Mouse (Mus musculus) liver, embryonic 12.5 days (tissue): ENCODE data around the gene Polr3g. TPM values are rescaled to one million over a fixed set of nuclear protein-coding genes. Genes with fewer than 3 reads are reported as not detected.
"Not testable (repeated sequence)": the region's sequence is repeated elsewhere in the genome, so short reads cannot be mapped to it uniquely, and the experiment has no call there.

Experiments
- ATAC-seq: fragments of 200-750 bp; cut with Nextera tagmentation; 2 replicates; pipeline ENCODE4 v1.8.0; 2017; ENCODE audit warnings: moderate number of reproducible peaks, mild to moderate bottlenecking, moderate library complexity
- H3K27ac ChIP-seq: fragments of 300-500 bp; sonication (generic); 2 replicates; pipeline ENCODE4 v1.5.1; 2016; ENCODE audit warnings: mild to moderate bottlenecking
- H3K27me3 ChIP-seq: fragments of 300-500 bp; sonication (generic); replicated peaks from 2 replicates; pipeline ENCODE4 v1.6.1; 2016; ENCODE audit warnings: mild to moderate bottlenecking, moderate library complexity
- H3K36me3 ChIP-seq: fragments of 300-500 bp; sonication (generic); 2 replicates; pipeline ENCODE4 v1.6.1; 2016; ENCODE audit warnings: mild to moderate bottlenecking, moderate library complexity
- H3K4me1 ChIP-seq: fragments of 300-500 bp; sonication (generic); 2 replicates; pipeline ENCODE4 v1.6.1; 2016
- H3K4me2 ChIP-seq: fragments of 300-500 bp; sonication (generic); 2 replicates; pipeline ENCODE4 v1.6.1; 2016; ENCODE audit warnings: mild to moderate bottlenecking, moderate library complexity
- H3K4me3 ChIP-seq: fragments of 300-500 bp; sonication (generic); 2 replicates; pipeline ENCODE4 v1.5.1; 2016; ENCODE audit warnings: mild to moderate bottlenecking, moderate library complexity
- H3K9ac ChIP-seq: fragments of 300-500 bp; sonication (generic); 2 replicates; pipeline ENCODE4 v1.6.1; 2016; ENCODE audit warnings: mild to moderate bottlenecking, moderate library complexity
- H3K9me3 ChIP-seq: fragments of 300-500 bp; sonication (generic); replicated peaks from 2 replicates; pipeline ENCODE4 v1.6.1; 2016; ENCODE audit warnings: mild to moderate bottlenecking, moderate library complexity
- whole genome bisulfite sequencing: fragments of 180-500 bp; shearing (Covaris S2); methylation state at CpG from one replicate; pipeline ENCODE4 v1.1.7; 2016; ENCODE audit not compliant: insufficient replicate concordance; 5-methylcytosine and 5-hydroxymethylcytosine counted together
- polyA plus RNA-seq: library from polyadenylated mRNA; unstranded; fragments of >200 nt; fragmentation: Nextera tagmentation; extraction: Ambion mirVana; gene quantifications from 2 replicates; pipeline ENCODE4 v1.2.1, GENCODE M21; 2016

Polr3g gene
- polyA plus RNA-seq, 1 experiment from 2014 or later, result 19.1 TPM

GRCm38 (mm10) chr13:81646348-81646747, 64.5 kb downstream of the Polr3g start:
- Histone ChIP-seq H3K9ac (no peak overlapping the region), H3K4me1 (peaks cover 70% of the 10 kb centered on the region), H3K27me3 (no peaks in the 10 kb centered on the region), H3K27ac (peak overlapping the region; percentile 79), H3K4me2 (peak overlapping the region; percentile 40), H3K4me3 (no peak overlapping the region), H3K9me3 (no peaks in the 10 kb centered on the region), H3K36me3 (no peaks in the 10 kb centered on the region)
- peak; percentile 50; the same call in 1 of the 2 replicates for ATAC-seq
- 31% methylated on average over 6 of the region's 6 CpGs for WGBS

- no peaks in the 10 kb centered on the region for H3K27me3 ChIP-seq
- H3K4me3 ChIP-seq, result no peak overlapping the region
- no peak overlapping the region for H3K9ac ChIP-seq
- H3K9me3 ChIP-seq, result no peaks in the 10 kb centered on the region
- no peaks in the 10 kb centered on the region for H3K36me3 ChIP-seq
- no peak for ATAC-seq
- peaks cover 63% of the 10 kb centered on the region for H3K4me1 ChIP-seq
- peak overlapping the region; percentile 95 for H3K27ac ChIP-seq
- 88% methylated on average over 11 of the region's 11 CpGs for WGBS
- no peak overlapping the region for H3K4me2 ChIP-seq
Measured at GRCm38 (mm10) chr13:81644047-81644565, 66.7 kb downstream of the Polr3g start.

- WGBS, result 18% methylated on average over 7 of the region's 7 CpGs
- H3K4me3 ChIP-seq, result peak overlapping the region; percentile 26
- peak overlapping the region; percentile 95 for H3K27ac ChIP-seq
- no peaks in the 10 kb centered on the region for H3K9me3 ChIP-seq
- peaks cover 59% of the 10 kb centered on the region for H3K4me1 ChIP-seq
- peak overlapping the region; percentile 69 for H3K4me2 ChIP-seq
- H3K27me3 ChIP-seq, result no peaks in the 10 kb centered on the region; the same call in 1 of the 2 replicates
- H3K36me3 ChIP-seq, result no peaks in the 10 kb centered on the region
- H3K9ac ChIP-seq, result peak overlapping the region; percentile 60
- ATAC-seq, result peak; percentile 97
Measured at GRCm38 (mm10) chr13:81642491-81643149, 68.2 kb downstream of the Polr3g start.

GRCm38 (mm10) chr13:81641289-81642045, 69.3 kb downstream of the Polr3g start:
- ATAC-seq, result no peak
- H3K9ac ChIP-seq, result no peak overlapping the region
- 30% methylated on average over 8 of the region's 8 CpGs for WGBS
- H3K36me3 ChIP-seq, result no peaks in the 10 kb centered on the region
- peaks cover 7% of the 10 kb centered on the region; the same call in 1 of the 2 replicates for H3K27me3 ChIP-seq
- H3K4me3 ChIP-seq, result no peak overlapping the region
- H3K27ac ChIP-seq, result peak overlapping the region; percentile 95; the same call in 1 of the 2 replicates
- H3K9me3 ChIP-seq, result no peaks in the 10 kb centered on the region
- H3K4me1 ChIP-seq, result peaks cover 51% of the 10 kb centered on the region
- H3K4me2 ChIP-seq, result peak overlapping the region; percentile 69

- Histone ChIP-seq H3K27ac (no peak overlapping the region), H3K9me3 (no peaks in the 10 kb centered on the region), H3K27me3 (peaks cover 13% of the 10 kb centered on the region), H3K36me3 (no peaks in the 10 kb centered on the region), H3K4me1 (peaks cover 45% of the 10 kb centered on the region), H3K4me2 (no peak overlapping the region), H3K9ac (no peak overlapping the region), H3K4me3 (no peak overlapping the region)
- WGBS, result 62% methylated on average over 6 of the region's 6 CpGs
- no peak for ATAC-seq
Measured at GRCm38 (mm10) chr13:81640881-81641280, 69.9 kb downstream of the Polr3g start.

- H3K4me2 ChIP-seq, result no peak overlapping the region
- H3K4me3 ChIP-seq, result no peak overlapping the region
- WGBS, result 49% methylated on average over 4 of the region's 4 CpGs
- peaks cover 26% of the 10 kb centered on the region for H3K27me3 ChIP-seq
- ATAC-seq, result no peak
- peaks cover 35% of the 10 kb centered on the region for H3K4me1 ChIP-seq
- no peak overlapping the region for H3K9ac ChIP-seq
- H3K9me3 ChIP-seq, result no peaks in the 10 kb centered on the region
- no peak overlapping the region for H3K27ac ChIP-seq
- H3K36me3 ChIP-seq, result no peaks in the 10 kb centered on the region
Measured at GRCm38 (mm10) chr13:81639624-81640023, 71.2 kb downstream of the Polr3g start.

- WGBS, result 4% methylated on average over 42 of the region's 42 CpGs
- Histone ChIP-seq H3K9ac (no peak within 1 kb of the TSS), H3K27me3 (peaks cover 77% of the 10 kb centered on the region)
Measured at GRCm38 (mm10) chr13:81632720-81633415, 77.9 kb downstream of the Polr3g start, which contains the start of gene Adgrv1. Adgrv1 (minus strand) TSS chr13:81633154.

GRCm38 (mm10) chr13:81630566-81630965, 80.2 kb downstream of the Polr3g start:
- no peak for ATAC-seq
- 62% methylated on average over 5 of the region's 5 CpGs for whole genome bisulfite sequencing
- peaks cover 62% of the 10 kb centered on the region for H3K27me3 ChIP-seq

More at GRCm38 (mm10) chr13:81632720-81633415, 77.9 kb downstream of the Polr3g start, which contains the start of gene Adgrv1:
- H3K9me3 ChIP-seq, result no peaks in the 10 kb centered on the region
- H3K4me1 ChIP-seq, result no peaks in the 10 kb centered on the region
- peak within 1 kb of the TSS; percentile 52 for H3K4me2 ChIP-seq
- peak within 1 kb of the TSS; percentile 30 for H3K4me3 ChIP-seq
- H3K36me3 ChIP-seq, result no peaks in the 10 kb centered on the region
- peak; percentile 91 for ATAC-seq
- H3K27ac ChIP-seq, result no peak within 1 kb of the TSS

GRCm38 (mm10) chr13:81629395-81629794, 81.4 kb downstream of the Polr3g start:
- ATAC-seq, result no peak
- H3K4me2 ChIP-seq, result no peak overlapping the region
- no peaks in the 10 kb centered on the region for H3K4me1 ChIP-seq
- no peak overlapping the region for H3K27ac ChIP-seq
- WGBS, result 59% methylated on average over 3 of the region's 3 CpGs
- H3K4me3 ChIP-seq, result no peak overlapping the region
- peaks cover 51% of the 10 kb centered on the region for H3K27me3 ChIP-seq
- H3K36me3 ChIP-seq, result no peaks in the 10 kb centered on the region
- no peaks in the 10 kb centered on the region for H3K9me3 ChIP-seq
- H3K9ac ChIP-seq, result no peak overlapping the region

More at GRCm38 (mm10) chr13:81630566-81630965, 80.2 kb downstream of the Polr3g start:
- no peaks in the 10 kb centered on the region for H3K9me3 ChIP-seq
- no peak overlapping the region for H3K4me3 ChIP-seq
- H3K4me2 ChIP-seq, result no peak overlapping the region
- no peaks in the 10 kb centered on the region for H3K36me3 ChIP-seq
- H3K27ac ChIP-seq, result no peak overlapping the region
- no peak overlapping the region for H3K9ac ChIP-seq
- H3K4me1 ChIP-seq, result no peaks in the 10 kb centered on the region

- H3K36me3 ChIP-seq, result no peaks in the 10 kb centered on the region
- H3K9me3 ChIP-seq, result no peaks in the 10 kb centered on the region
- no peaks in the 10 kb centered on the region for H3K4me1 ChIP-seq
- WGBS, result 46% methylated on average over 2 of the region's 2 CpGs
- H3K4me2 ChIP-seq, result no peak overlapping the region
- ATAC-seq, result no peak
- H3K9ac ChIP-seq, result no peak overlapping the region
- H3K4me3 ChIP-seq, result no peak overlapping the region
- H3K27me3 ChIP-seq, result peaks cover 44% of the 10 kb centered on the region
- no peak overlapping the region for H3K27ac ChIP-seq
Measured at GRCm38 (mm10) chr13:81628631-81629190, 82.1 kb downstream of the Polr3g start.

GRCm38 (mm10) chr13:81627861-81628260, 83.0 kb downstream of the Polr3g start:
- not testable (repeated sequence) for H3K36me3 ChIP-seq, H3K4me2 ChIP-seq, H3K9me3 ChIP-seq, H3K4me3 ChIP-seq, H3K9ac ChIP-seq, H3K4me1 ChIP-seq, ATAC-seq, H3K27ac ChIP-seq
- H3K27me3 ChIP-seq, result peaks cover 35% of the 10 kb centered on the region
- WGBS, result 35% methylated on average over 1 of the region's 1 CpGs
